Mouse (Mus musculus) MEL-GATA-1-ER (cell line): Measurements from ENCODE around the gene Marf1.

Source experiments
- DNase-seq: peaks from one replicate; pipeline ENCODE4 v3.0.0-alpha.2; 2012; ENCODE audit warnings: low read depth; ENCODE audit errors: extremely low read depth

Gene Marf1

DNA sequence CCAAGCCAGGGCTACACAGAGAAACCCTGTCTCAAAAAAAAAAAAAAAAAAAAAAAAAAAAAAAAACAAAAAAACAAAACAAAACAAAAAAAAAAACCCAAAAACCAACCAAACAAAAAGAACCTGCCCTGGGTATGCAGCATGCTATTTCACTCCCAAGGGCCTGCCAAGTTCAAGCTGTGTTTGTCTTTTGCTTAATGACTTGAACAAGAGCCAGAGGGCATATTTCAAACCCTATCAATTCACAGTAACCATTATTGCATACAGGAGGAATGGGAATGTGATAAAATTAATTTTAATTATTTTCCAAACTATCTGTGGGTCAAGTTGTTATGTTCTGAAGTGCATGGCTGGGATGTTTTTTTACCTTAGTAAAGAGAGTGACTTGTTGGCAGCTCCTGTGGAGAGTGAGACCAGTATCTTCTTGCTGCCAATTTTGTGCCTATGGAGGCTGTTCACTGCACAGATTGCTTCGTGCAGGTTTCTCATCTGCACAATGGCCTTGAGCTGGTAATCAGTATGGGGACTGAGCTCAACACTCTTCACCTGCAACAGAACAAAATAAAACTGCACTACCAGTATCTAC, 25.1 kb downstream of the Marf1 start:
- no peak for DNase-seq

- DNase-seq: no peak
Measured at GRCm38 (mm10) chr16:14135014-14135413, 28.1 kb downstream of the Marf1 start.

DNA sequence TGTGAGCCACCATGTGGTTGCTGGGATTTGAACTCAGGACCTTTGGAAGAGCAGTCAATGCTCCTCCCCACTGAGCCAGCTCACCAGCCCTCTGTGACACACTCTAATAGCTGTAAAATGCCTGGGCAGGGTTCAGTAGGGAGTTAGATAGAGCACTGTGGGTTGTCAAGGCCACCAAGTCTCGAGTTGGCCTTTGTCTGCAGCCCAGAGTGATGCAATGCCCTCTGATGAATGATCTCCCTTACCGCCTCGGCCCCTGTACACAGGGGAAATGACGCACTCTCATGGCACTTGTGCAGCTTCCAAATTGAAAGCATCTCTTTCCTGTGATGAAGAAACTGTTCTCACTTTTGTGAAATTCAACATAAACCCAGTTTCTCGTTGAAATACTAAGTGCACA, 31.3 kb downstream of the Marf1 start:
- DNase-seq: no peak

- DNase-seq: no peak
Measured at GRCm38 (mm10) chr16:14131376-14131775, 31.8 kb downstream of the Marf1 start.

DNA sequence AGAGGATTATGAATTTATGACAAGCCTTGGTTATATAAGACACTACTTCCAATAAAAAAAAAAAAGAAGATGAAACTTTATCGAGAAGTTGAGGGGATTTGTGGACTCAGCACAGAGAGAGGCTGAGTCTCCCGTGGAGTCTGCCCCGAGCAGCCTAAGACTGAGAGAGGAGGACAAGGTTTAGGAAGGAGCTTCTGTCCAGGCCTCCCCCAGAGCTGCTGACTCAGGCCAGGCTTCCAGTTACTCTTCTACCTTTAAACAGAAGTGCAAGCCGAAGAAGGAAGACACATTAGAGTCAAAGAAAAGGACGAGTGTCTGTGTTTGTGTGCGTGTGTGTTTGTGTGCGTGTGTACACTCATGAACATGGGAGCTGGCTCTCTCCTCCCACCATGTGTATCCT, 32.4 kb downstream of the Marf1 start:
- DNase-seq: no peak

GRCm38 (mm10) chr16:14128977-14129376, 34.2 kb downstream of the Marf1 start:
- DNase-seq: no peak

DNA sequence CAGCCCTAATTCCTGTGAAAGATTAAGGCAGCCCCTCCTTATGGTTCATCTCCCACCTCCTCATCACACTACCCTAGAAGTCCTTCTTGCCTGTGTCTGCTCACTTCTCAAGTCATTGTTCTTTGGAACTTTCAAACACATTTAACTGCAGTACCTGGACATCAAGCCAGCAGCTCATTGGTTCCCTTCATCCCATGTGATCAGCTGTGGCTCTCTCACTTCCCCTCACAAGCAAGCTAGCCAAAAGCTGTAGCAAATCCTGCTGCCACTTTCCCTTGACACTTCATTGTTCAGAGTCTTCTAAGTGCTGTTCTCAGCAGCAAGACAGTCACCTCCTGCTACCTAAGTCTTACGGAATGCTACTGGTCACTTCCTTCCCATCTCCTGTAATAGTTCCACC, 37.9 kb downstream of the Marf1 start:
- no peak for DNase-seq

GRCm38 (mm10) chr16:14124709-14125108, 38.4 kb downstream of the Marf1 start:
- no peak for DNase-seq

- DNase-seq: no peak
Measured at GRCm38 (mm10) chr16:14123901-14124300, 39.2 kb downstream of the Marf1 start.

DNA sequence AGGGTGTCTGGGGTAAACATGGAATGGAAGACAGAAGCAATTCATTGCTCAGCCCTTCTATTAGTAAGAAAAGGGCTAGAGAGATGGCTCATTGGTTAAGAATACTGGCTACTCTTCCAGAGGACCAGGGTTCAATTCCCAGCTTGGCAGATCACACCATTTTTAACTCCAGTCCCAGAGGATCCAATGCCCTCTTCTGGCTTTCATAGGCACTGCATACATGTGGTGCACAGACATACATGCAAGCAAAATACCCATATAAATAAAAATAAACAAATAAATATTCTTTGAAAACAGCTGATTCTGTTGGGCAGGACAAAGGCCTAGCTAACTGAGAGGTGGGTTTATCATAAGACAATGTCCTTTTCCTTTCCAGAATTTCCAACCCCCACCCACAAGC, 40.6 kb downstream of the Marf1 start:
- DNase-seq: no peak

DNA sequence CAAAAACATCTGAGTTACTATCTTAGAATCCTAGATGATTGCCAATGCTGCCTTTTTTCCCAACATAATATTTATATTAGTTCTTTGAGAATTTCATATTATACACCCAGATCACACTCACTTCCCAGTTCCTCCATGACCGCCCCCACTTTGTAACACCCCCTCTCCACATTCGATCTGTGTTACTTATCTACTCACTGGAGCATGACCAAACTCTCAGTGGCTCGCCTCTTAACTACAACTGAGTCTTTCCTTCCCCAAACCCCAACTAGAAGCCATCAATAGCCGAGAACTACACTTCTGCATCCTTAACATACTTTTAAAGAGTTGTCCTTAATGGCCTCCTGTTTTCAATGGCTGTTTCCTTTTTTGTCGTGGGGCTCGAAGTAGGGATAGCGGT, 41.6 kb downstream of the Marf1 start:
- peak; percentile 27 for DNase-seq

DNA sequence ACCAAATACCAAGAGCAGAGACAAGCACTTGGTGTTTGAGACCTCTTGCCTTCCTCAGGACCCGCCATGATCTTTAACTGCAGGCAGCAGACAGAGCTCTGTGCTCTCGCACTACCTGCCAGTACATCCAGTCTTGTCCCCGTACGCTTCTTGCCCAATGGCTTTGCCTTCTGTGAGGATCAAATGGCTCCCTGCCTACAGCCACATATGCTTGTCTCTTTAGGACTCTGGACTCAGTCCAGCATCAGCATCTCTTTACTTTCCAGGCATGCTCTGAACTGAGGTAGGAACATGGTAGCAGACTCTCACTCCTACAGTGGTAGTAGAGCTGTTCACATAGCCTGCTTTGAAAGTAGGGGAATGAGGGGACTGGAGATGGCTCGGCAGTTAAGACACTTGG, 42.2 kb downstream of the Marf1 start:
- no peak for DNase-seq

DNA sequence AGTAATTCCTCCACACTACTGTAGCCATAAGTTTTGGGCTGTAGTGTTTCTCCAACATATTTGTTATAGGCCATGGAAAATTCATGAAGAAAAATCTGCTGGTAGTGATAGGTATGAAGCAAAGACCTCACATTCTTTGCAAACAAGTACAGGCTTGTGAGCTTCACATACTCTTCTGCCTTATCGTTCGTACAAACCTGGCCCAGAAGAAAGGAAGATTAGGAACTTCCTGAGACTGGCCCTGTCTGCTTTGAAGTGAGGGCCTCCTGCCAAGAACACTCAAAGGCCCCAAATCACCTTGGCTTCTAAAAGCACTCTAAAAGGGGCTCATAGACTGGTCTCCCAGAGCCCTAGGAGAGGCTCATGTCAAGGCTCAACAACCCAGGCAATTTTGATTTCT, 45.9 kb downstream of the Marf1 start:
- DNase-seq: peak; percentile 60

DNA sequence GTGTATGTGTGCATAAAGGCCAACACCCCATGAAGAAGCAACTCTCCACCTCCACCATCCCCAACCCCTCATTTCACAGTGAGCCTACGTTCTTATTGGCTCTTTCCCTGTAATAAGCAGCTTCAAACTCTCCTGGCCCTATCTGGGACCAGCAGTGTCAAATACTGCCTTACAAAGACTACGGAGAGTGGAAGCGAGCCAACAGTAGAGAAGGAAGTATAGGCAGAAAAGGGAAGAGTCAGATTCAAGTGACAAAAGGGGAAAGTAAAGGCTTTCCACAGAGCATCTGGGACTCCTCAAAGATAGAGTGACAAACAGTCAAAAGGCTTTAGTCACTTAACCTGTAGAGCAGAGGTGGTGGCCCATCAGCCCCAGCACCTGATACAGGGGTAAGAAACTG, 50.4 kb downstream of the Marf1 start:
- peak; percentile 53 for DNase-seq

DNA sequence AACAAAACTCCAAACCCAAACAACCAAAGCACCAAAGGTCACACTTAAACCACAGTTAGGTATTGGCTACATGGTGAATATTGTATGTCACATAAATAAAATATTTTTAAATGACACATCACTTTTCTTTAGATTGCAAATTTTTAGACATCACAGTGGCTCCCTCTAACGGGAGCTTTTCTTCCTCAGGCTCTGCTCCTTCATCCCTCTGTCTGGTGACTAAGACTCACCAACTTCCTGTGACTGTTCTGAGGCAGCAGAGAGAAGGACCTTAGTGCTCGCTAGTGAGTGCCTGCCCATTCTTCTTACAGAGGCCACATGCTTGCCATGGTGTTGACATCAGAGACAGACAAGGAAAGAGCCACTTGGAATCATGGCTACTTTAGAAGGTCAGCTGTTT, 51.0 kb downstream of the Marf1 start:
- no peak for DNase-seq

DNA sequence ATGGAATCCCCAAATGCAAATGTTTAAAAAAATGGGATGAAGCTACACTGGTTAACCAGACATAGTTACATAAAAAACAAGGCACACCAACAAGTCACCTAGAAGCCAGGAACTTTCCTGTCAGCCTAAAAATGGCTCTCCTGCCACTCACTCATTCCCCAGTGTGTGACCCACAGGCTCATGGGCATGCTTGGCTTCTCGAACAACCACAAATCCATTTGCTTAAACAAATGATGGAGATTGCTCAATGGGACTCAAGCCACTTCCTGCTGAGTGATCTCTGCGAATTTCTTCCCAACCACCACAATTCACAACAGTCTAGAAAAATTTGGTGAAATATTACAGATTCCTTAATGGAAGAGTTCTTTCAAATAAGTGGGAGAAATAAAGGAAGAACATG, 52.2 kb downstream of the Marf1 start:
- no peak for DNase-seq

DNA sequence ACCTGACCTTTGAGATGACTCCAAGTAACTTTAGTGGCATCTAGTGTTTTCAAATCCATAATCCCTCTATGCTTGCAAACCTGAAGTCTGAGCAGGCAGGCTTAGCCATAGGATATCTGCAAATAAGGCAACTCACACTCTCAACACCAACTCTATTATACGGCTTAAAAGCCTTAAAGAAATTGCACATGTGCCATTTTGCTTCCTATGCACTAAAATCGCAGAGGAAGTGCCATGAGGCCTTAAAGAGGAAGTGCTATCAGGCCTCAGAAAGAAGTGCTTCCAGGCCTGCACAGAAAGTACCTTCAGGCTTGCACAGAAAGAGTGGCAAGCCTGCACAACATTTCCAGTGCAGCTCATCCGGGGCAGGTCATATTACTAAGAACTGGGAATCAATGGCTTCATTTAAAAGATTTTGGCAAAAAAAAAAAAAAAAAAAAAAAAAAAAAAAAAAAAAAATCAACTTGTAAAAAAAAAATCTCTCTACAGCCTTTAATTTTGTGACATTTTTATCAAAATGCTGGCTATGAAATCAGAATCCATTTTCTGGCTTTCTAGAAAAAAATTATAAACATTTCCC, 53.4 kb downstream of the Marf1 start:
- peak; percentile 33 for DNase-seq

DNA sequence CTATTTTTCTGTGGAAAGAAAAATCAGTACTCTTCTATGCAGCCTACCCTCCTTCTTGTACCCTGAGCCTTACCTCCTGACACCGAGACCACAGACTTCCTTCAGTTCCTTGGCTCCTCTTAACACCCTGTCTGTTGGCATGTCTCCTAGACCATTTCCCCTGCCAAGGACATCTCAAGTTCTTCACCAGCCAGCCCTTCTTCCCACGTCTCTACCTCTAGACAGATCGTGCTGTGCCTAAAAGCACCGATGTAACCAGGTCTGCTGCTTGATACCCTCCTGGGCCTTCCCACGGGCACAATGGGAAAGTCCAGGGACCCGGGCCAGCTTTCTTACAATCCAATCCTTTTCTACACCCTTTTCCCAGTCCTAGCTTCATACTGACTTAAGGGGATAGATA, 57.3 kb downstream of the Marf1 start:
- no peak for DNase-seq

DNA sequence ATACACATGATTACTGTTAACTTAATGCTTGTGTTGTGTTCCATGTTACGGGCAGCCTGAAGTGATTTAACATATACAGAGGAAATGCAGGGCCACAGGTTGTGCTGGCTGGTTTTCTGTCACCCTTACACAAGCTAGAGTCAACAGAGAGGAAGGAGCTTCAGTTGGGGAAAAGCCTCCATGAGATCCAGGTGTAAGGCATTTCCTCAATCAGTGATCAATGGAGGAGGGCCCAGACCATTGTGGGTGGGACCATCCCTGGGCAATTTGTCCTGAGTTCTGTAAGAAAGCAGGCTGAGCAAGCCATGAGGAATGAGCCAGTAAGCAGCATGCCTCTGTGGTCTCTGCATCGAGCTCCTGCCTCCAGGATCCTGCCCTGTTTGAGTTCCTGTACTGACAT, 71.4 kb downstream of the Marf1 start:
- no peak for DNase-seq

DNA sequence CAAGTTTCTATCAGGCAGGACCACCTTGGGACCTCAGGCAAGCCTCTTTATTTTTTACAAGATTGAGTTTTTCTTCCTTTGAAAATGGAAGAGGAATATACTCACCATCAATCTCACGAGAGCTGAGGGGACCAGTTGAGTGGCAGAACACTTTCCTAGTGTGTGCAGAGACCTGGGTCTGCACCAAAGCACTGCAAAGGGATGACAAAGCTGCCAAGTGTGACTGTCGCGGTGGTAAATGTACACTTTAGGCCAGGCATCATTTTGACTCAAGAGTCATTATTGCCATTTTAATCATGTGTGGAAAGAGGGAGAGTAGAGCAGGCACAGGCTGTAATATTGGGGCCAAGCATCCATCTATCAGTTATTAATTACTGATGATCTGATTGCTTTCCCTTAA, 73.9 kb downstream of the Marf1 start:
- DNase-seq: no peak

- DNase-seq: no peak
Measured at GRCm38 (mm10) chr16:14088249-14088648, 74.9 kb downstream of the Marf1 start.

DNA sequence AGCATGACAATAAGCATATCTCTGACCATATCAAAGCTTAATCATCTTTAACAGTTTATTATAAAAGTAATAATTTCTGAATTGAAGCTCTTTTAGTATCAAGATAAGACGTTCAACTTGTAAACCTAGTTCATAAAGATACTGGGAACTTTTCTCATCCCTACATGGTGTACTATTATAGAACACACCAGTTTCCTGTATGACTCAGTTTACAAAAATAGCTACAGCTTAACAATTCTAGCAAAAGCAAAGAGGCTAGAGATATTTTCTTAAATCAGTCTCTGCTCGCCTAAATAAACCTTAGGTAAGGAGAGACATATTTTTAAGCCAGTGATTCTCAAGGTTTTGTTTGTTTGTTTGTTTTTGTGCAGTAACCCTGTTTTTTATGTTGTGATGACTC, 80.2 kb downstream of the Marf1 start:
- no peak for DNase-seq

DNA sequence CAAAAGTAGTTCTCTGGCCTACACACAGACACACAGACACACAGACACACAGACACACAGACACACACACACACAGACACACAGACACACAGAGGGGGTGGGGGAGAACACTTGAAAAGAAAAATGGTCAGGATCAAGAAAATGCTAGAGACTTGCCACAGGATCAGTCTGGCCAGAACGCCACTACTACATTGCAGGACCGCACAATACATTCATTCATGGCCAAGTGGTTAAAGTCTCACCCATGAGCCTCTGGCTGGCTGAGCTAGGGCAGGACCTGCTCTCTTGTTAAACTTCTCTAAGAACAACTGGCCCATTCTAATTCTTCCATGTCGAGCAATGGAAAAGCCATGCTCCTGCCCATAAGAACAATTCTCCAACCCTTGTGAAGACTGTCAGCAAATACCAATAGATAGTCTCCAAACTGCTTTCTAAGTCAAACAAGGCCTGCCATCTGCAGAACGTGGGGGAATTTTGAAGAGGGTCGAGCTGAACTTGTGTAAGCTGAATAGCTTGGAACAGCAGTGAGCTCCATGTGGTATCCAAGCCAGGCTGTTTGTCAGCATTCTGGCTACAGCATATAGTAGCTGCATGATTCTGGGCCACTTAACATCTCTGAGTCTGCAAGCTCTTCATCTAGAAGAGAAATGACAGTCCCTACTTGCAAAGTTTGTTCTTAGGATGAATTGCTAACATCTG, 92.5 kb downstream of the Marf1 start:
- no peak for DNase-seq
